Mouse (Mus musculus) spleen, adult 18-20 months (tissue): Measurements from ENCODE around the gene Best1.

Experiments used
- DNase-seq, 2 experiments: peaks; one replicate each; pipeline ENCODE4 v3.0.0; 2022; ENCODE audit warnings: mixed read lengths in 2 of 2

Gene Best1

GRCm38 (mm10) chr19:9989884-9990256 lies 11.6 kb downstream of the Best1 start:
- DNase-seq, result no peak

GRCm38 (mm10) chr19:9989171-9989883 lies 12.1 kb downstream of the Best1 start:
- no peak for DNase-seq

- no peak for DNase-seq
Observed at GRCm38 (mm10) chr19:9987593-9987992, 13.8 kb downstream of the Best1 start.

GRCm38 (mm10) chr19:9987192-9987591 lies 14.2 kb downstream of the Best1 start:
- DNase-seq, result no peak

- DNase-seq, result no peak
Observed at GRCm38 (mm10) chr19:9985900-9986421, 15.5 kb downstream of the Best1 start.

GRCm38 (mm10) chr19:9985190-9985899 lies 16.1 kb downstream of the Best1 start:
- no peak for DNase-seq

- DNase-seq, result no peak
Observed at GRCm38 (mm10) chr19:9984111-9985055, 17.1 kb downstream of the Best1 start.

GRCm38 (mm10) chr19:9982852-9983542 lies 18.4 kb downstream of the Best1 start:
- peak; percentile 58 to 72 for DNase-seq

GRCm38 (mm10) chr19:9982151-9982851 lies 19.1 kb downstream of the Best1 start:
- peak; percentile 92 to 94 for DNase-seq

- DNase-seq, result no peak
Observed at GRCm38 (mm10) chr19:9981621-9982020, 19.8 kb downstream of the Best1 start.

GRCm38 (mm10) chr19:9980258-9980657 lies 21.2 kb downstream of the Best1 start, which contains the start of gene Fth1:
Gene Fth1 (plus strand): TSS chr19:9980598.
- no peak for DNase-seq

- DNase-seq, result no peak
Observed at GRCm38 (mm10) chr19:9979156-9979555, 22.3 kb downstream of the Best1 start.

- DNase-seq, result no peak
Observed at GRCm38 (mm10) chr19:9978431-9978951, 22.9 kb downstream of the Best1 start.

GRCm38 (mm10) chr19:9977085-9977484 lies 24.3 kb downstream of the Best1 start:
- DNase-seq, result no peak

- DNase-seq, result peak; percentile 52 to 61
Observed at GRCm38 (mm10) chr19:9974853-9975252, 26.6 kb downstream of the Best1 start.

- no peak for DNase-seq
Observed at GRCm38 (mm10) chr19:9968081-9968787, 33.2 kb downstream of the Best1 start.

GRCm38 (mm10) chr19:9966096-9966867 lies 35.2 kb downstream of the Best1 start:
- no peak for DNase-seq

- DNase-seq, result no peak
Observed at GRCm38 (mm10) chr19:9964205-9964916, 37.1 kb downstream of the Best1 start.

GRCm38 (mm10) chr19:9960769-9961168 lies 40.7 kb downstream of the Best1 start:
- DNase-seq, result no peak
